Mouse (Mus musculus) kidney, adult 10 weeks (tissue): ENCODE results near the gene Dohh. TPM values are rescaled to one million over a fixed set of nuclear protein-coding genes. Genes with fewer than 3 reads are reported as not detected.

Source experiments
- polyA plus RNA-seq: library from polyadenylated mRNA; stranded (reverse); fragments of 350-450 nt; fragmentation: Illumina TruSeq; extraction: RNeasy Lipid Tissue Mini Kit (QIAGEN cat#74804); gene quantifications from one replicate; pipeline ENCODE4 v1.2.3, GENCODE M21; 2014; ENCODE audit warnings: low read depth, low replicate concordance

Dohh gene
- polyA plus RNA-seq: not detected

DNA sequence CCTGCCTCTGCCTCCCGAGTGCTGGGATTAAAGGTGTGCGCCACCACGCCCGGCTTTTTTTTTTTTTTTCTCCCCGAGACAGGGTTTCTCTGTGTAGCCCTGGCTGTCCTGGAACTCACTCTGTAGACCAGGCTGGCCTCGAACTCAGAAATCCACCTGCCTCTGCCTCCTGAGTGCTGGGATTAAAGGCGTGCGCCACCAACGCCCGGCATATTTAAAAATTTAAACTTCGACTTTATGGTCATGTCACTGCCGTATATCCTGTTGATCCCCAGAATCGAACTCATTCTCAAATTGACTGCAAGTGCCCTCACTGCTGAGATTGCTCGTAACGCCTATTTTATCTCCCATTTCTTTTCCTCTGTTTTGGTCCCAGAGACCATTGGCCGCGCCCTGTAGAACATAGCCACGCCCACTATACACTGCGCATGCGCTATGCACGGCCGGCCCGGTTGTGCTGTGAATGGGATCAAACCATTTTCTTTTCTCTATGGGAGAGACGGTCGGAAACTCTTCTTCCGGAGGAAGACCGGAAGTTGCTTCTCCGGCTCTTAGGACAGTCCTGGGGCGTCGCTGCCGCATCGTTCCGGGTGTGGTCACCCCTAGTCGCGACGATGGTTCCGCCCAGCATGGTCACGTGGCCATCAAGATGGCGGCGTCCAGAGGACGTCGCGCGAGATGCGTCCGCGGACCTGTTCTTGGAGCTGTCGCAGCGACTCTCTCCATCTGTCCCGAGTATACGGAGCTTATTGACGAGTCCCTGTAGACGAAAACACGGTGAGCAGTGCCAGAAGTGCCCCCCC is at the start of gene Dohh, which contains the start of gene Gm48551:
Gene Dohh (plus strand): TSS at position 627 of the 803 bp plus-strand sequence.
Gene Gm48551 (plus strand): TSS at position 665 of the 803 bp plus-strand sequence.

DNA sequence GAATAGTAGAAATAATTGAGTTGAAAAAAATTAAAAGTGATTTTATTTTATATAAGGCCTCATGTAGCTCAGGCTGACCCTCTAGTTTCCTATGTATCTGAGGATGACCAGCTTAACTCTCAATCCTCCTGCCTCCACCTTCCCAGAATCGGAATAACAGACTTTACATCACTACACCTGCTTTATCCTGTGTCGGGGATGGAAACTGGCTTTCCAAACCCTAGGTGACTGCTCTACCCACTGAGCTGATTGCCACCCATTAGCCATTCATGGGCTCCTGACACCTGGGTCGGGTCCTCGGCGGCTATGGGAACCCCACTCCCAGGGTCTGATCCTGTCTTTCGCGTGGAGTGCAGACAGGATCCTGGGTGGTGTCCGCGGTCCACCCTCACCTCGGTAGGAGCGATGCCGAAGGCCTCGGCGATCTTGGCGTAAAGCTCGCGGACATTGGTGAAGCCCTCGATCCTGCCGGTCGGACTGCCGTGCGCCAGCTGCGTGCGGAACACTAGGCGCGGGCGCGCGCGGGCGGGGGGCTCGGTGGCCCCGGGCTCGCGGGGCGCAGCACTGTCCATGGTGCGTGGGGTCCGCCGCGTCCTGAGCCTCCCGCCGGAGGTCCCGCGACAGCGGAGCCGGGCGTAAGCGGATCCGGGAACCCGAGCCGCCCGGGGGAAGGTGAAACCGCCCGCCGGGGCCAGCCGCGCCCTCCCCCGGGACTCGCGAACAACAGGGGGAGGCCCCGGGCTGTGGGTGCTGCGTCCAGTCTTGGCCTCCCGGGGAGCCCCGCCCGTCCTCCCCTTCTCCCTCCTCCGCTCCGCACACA is 41.3 kb upstream of the Dohh start, which contains the start of gene Gipc3:
Gene Gipc3 (minus strand): TSS at position 581 of the 820 bp plus-strand sequence.

DNA sequence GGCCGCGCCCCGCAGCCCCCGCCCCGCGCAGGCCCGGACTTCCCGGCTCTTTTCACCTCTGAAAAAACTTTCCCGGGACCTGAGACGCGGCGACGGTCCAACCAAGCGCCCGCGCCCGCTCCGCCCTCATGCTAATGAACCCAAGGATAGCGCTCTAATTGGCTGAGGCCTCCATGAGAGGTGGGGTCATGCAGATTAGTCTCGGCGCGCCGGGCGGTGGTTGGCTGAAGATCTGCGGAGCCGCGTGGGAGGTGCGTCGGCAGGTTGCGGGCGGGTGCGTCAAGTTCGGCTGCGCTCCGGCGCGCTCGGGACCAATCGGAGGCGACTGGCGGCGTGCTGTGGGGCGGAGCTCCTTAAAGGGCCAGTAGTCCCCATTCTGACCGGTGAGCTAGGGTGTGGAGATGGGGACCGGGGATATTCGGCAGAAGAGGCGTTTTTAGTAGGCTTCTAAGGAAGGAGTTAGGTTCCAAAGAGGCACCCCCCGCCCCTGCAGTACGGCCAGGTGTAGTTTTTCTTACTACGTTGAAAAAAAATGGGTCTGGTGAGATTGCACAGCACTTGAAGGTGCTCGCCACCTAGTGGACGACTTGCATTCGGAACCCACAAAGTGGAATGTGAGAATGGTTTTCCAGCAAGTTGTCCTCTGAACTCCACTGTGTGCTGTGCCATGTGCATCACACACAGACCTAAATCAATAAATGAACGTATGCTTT is 33.7 kb upstream of the Dohh start, which contains the start of gene Hmg20b:
Gene Hmg20b (minus strand): TSS at position 130 of the 713 bp plus-strand sequence.

DNA sequence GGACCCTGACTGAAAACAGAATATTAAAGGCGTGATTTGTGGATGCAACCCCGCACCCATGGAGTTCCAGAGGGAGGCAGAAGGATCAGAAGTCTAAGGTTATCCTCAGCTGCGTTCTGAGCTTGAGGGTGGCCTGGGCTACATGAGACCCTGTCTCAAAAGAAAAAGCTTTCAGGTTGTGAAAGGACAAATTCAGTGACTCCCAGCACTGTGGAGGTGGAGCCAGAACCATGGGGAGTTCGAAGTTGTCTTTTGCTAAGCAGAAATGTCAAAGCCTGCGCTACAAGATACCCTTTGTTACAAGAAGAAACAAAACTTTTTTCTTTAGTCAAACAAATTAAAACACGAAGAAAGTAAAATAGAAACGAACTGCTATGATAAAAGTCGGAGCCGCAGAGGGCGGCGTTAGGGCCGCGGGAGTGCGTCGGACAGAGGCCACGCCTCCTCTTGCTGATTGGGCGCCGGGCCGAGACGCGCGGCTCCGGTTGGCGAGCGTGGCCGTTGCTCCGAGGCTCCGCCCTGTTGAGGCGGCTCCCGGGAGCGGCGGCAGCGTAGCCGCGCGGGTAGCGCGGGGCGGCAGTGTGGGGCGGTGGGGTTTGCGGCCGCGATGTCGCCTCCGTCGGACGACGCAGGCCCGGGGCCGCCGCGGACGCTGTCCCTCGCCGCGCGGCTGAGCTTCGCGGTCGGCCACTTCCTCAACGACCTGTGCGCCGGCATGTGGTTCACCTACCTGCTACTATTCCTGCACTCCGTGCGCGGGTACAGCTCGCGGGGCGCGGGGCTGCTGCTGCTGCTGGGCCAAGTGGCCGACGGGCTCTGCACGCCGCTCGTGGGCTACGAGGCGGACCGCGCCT is 27.0 kb upstream of the Dohh start, which contains the start of gene Mfsd12:
Gene Mfsd12 (plus strand): TSS at position 501 of the 854 bp plus-strand sequence.

DNA sequence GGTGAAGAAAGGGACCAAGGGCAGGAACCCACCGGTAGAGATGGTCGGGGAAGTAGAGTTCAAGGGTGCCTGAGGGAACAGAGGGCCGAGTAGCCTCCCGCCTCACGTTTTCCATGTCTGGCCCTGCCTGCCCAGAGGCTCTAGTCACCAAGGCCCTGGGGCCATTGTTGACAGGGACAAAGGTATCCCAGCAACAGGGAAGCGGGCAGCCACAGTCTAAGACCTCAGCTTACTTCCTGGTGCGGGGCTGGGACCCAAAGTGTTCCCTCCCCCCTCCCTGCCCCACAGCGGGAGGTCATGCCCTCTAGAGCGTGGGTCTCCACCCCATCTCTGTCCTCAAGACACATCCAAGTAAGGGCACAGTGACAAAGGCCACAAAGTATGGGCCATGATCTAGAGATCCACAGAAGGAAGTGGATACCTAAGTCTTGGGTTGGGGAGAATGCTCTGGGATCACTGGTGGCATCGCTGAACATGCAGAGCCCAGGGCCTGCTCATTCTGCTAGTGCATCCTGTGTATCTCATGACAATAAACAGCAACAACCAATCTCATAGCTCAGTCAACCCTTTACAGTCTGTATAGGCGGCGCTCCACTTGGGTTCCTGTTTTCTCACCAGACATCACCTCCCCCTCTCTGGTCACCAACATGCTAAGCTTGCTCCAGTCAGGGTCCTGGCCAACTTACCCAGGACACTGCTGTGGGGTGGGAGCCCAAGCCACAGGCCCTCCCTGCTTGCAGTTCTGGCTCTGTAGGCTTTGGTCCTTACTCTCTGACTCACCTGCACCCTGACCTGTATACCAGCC is 18.4 kb upstream of the Dohh start, which contains the start of gene 4930404N11Rik:
Gene 4930404N11Rik (minus strand): TSS at position 145 of the 805 bp plus-strand sequence.

DNA sequence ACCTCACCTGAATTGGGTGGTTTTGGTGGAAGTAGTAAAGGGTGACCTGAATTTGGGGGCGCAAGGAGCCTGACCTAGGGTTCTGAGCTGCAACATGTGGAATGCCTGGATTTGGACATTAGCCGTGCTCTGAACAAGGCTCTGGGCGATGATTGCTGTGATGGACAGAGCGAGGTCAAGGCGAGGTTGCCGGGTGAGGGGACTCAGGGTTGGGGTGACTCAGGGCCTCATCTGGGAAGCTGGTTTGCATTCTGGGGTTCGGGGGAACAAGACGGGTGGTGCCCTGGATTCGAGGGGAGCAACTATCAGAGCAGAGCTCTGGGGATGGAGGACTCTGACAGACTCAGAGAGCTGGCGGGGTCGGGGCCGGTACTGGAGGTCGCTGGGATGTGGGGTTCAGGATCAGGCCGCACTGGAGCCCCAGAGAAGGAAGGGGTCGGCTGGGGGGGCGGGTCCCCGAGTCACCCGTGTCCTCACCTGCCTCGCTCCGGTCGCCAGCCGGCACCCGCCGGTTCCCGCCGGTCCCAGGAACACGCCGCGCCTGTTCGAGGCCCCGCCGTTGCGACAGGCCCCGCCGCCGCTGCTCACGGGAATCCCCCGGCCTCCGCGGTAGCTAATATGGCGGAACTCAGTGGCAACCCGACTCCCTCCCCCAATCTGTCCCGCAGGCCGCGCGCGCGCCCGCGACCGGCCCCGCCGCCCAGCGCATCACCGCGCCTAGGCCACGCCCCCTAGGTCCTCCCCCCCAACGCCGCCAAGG is 6.3 kb upstream of the Dohh start, which contains the start of gene Fzr1:
Gene Fzr1 (minus strand): TSS at position 724 of the 760 bp plus-strand sequence.

DNA sequence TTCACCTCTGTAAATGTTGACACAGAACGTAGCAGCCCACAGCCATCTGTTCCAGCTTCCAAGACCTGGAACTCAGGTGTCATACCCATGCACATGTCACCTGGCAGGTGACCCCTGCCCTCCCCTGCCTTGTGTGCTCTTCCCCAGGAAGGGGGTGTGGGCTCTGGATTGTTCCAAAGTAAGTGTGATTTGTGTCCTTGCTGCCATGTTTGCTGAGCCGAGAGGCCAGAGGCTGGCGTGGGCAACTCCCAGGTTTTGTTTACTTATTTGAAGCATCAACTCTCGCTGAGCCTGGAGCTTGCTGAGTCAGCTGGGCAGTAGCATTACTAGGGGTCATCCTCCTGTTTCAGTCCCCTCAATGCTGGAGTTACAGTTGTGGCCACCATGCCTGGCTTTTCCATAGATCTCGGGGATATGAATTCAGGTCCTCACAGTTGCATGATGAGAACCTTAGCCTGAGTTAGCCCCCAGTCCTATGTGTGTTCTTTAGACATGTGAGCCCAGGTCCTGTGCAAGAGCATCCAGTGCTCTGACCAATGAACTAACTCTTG is 4.4 kb downstream of the Dohh start, which contains the start of gene Gm48552:
Gene Gm48552 (plus strand): TSS at position 501 of the 551 bp plus-strand sequence.

DNA sequence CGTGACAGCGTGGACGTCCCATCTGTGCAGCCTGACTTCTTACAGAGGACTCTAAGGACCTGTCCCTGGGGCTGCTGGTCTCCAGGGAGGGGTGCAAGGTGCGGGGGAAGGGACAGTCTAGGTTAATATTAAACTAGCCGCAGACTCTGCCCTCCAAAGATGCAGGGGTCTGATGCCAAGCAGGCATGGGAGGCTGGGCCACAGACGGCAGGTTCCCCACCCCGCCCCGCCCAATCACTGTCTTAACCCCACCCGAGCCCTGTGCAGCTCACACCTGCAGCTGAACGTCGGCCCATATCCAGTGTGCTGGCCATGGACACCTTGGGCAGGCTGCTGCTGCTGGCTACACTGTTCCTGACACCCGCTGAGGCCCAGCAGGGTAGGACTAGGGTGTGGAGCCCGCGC is 8.6 kb downstream of the Dohh start, which contains the start of gene Smim24:
Gene Smim24 (plus strand): TSS at position 271 of the 405 bp plus-strand sequence.

Other genes with a start within 250 kb of the Dohh start
- gene Zbtb7a, start 249.2 kb upstream of the Dohh start, polyA plus RNA-seq: 8.1 TPM
- gene Pias4, start 216.5 kb upstream of the Dohh start, polyA plus RNA-seq: not detected
- 6.2 TPM for gene Eef2, start 207.8 kb upstream of the Dohh start, polyA plus RNA-seq
- gene Dapk3, start 201.4 kb upstream of the Dohh start, polyA plus RNA-seq: not detected
- gene 4930442H23Rik, start 200.6 kb upstream of the Dohh start, polyA plus RNA-seq: not detected
- not detected for gene Nmrk2, start 182.4 kb upstream of the Dohh start, polyA plus RNA-seq
- not detected for gene Atcay, start 153.6 kb upstream of the Dohh start, polyA plus RNA-seq
- 0.20 TPM for gene Zfr2, start 151.3 kb upstream of the Dohh start, polyA plus RNA-seq
- gene Matk, start 131.5 kb upstream of the Dohh start, polyA plus RNA-seq: not detected
- gene Mrpl54, start 117.5 kb upstream of the Dohh start, polyA plus RNA-seq: 1.6 TPM
- not detected for gene Apba3, start 117.5 kb upstream of the Dohh start, polyA plus RNA-seq
- gene Tjp3, start 92.8 kb upstream of the Dohh start, polyA plus RNA-seq: 2.5 TPM
- 1.1 TPM for gene Pip5k1c, start 91.5 kb upstream of the Dohh start, polyA plus RNA-seq
- 0.16 TPM for gene Cactin, start 63.3 kb upstream of the Dohh start, polyA plus RNA-seq
- not detected for gene Tbxa2r, start 55.7 kb upstream of the Dohh start, polyA plus RNA-seq
- not detected for gene Gipc3, start 41.2 kb upstream of the Dohh start, polyA plus RNA-seq
- 5.1 TPM for gene Hmg20b, start 33.9 kb upstream of the Dohh start, polyA plus RNA-seq
- gene Mfsd12, start 26.9 kb upstream of the Dohh start, polyA plus RNA-seq: 0.24 TPM
- not detected for gene 4930404N11Rik, start 18.6 kb upstream of the Dohh start, polyA plus RNA-seq
- not detected for gene Fzr1, start 5.9 kb upstream of the Dohh start, polyA plus RNA-seq
- gene Gm48551, start within 50 bp of the Dohh start, polyA plus RNA-seq: not detected
- gene Gm48552, start 4.6 kb downstream of the Dohh start, polyA plus RNA-seq: not detected
- gene Smim24, start 8.6 kb downstream of the Dohh start, polyA plus RNA-seq: 25.1 TPM
- gene Nfic, start 71.2 kb downstream of the Dohh start, polyA plus RNA-seq: 11.8 TPM
- gene Celf5, start 98.3 kb downstream of the Dohh start, polyA plus RNA-seq: not detected
- 0.53 TPM for gene Ncln, start 112.0 kb downstream of the Dohh start, polyA plus RNA-seq
- gene S1pr4, start 115.7 kb downstream of the Dohh start, polyA plus RNA-seq: not detected
- gene Gna15, start 139.8 kb downstream of the Dohh start, polyA plus RNA-seq: not detected
- 2.5 TPM for gene Gna11, start 160.8 kb downstream of the Dohh start, polyA plus RNA-seq
- gene Aes, start 175.1 kb downstream of the Dohh start, polyA plus RNA-seq: 18.4 TPM
- 6.3 TPM for gene Tle2, start 190.1 kb downstream of the Dohh start, polyA plus RNA-seq
- gene Tle6, start 216.6 kb downstream of the Dohh start, polyA plus RNA-seq: 0.73 TPM
- gene BC025920, start 221.8 kb downstream of the Dohh start, polyA plus RNA-seq: 2.3 TPM
- gene Sirt6, start 243.4 kb downstream of the Dohh start, polyA plus RNA-seq: not detected
- 2.0 TPM for gene Ankrd24, start 244.1 kb downstream of the Dohh start, polyA plus RNA-seq